Mouse (Mus musculus): ENCODE data around the gene Adamtsl5.

GRCm38 (mm10) chr10:80374063-80374462 lies 25.9 kb upstream of the Adamtsl5 start:
- TF ChIP-seq CTCF (IDR thresholded peaks at IDR 0.05; ENCODE audit: low read depth), result peak; percentile 83
- no peak for TF ChIP-seq EP300 (optimal IDR thresholded peaks at IDR 0.05)
